Mouse (Mus musculus) liver, embryonic 14.5 days (tissue): ENCODE data around the gene Inhbb.

Source experiments
- CTCF ChIP-seq: IDR thresholded peaks from 2 replicates; pipeline ENCODE4 v1.5.1; 2016; ENCODE audit warnings: antibody characterized with exemption, low read depth, control low read depth
- EP300 ChIP-seq: IDR thresholded peaks from 2 replicates; pipeline ENCODE4 v1.6.1; 2016; ENCODE audit warnings: antibody characterized with exemption, low read depth

DNA sequence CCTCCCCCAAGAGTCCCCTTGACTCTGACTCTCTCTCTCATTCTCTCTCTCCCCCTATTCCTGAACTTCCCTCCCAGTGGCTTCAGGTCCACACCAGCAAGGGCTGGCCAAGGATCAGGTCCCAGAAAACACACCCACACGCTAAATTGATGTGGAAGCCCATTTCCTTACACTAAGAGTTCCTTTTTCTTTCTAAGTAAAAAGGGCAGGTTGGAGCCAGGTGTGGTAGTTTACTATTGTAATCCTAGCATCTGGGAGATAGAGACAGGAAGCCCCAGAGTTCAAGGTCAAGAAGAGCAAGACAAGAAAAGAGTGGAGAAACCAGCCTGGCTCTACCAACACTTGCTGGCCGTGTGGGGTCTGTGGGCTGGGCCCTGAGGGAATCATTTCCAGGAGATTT, 23.4 kb downstream of the Inhbb start:
- TF ChIP-seq CTCF (no peak), EP300 (no peak)
